ENCODE assay signal across 8 mouse cellular contexts in the genomic region with DNA sequence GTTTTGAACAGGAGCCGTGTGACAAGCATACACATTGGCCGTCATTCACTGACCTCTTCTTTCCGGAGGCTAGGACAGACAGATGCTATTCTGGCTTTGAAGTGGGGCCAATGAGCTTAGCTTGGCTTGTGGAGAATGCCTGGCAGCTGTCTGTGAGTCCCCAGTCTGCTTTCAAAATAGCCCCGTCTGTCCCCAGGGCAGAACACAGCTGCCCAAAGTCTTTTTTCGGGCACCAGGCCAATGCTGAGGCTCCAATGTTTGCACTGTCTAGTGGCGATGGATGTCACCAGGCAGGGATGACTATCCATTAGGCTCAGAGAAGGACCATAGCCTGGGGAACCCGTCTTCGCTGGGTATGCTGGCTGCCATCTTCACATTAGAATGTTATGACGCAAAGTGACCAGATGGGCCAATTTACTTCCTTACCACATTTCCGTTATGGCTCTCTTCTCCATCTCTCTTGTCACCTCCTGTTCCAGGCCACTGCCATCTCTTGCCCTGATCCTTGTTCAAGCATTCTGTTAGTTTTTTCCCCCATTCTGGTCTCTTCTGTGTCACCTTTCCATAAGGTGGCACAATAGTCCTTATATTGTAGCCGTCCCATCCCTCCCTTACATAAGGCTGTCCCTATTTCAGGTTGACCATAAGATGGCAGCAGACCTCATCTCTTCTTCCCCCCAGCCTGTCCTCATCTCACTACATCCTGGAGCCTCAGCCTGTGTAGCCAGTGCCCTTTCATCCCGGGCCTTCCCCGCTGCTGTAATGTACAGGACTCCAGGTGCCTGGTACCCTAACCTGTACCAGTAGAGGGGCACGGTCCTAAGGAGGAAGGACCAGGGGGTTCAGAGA. TPM values are rescaled to one million over a fixed set of nuclear protein-coding genes. Genes with fewer than 3 reads are reported as not detected.
DNase-seq lines count a peak whose midpoint lies in the region; ATAC-seq lines count a peak whose summit lies in the region.

No protein-coding gene starts in this region.

- no peak overlapping the region for H3K9ac ChIP-seq in neural tube, embryonic 11.5 days (ENCODE audit: low read length)
- no peak overlapping the region for H3K9ac ChIP-seq in forebrain, embryonic 14.5 days (ENCODE audit: low read length)
- no peak overlapping the region for H3K9ac ChIP-seq in stomach, embryonic 16.5 days (ENCODE audit: low read length)

- H3K36me3 ChIP-seq in neural tube, embryonic 11.5 days (ENCODE audit: control insufficient read depth, insufficient read depth, low read length), result no peaks in the 10 kb centered on the region
- no peaks in the 10 kb centered on the region for H3K36me3 ChIP-seq in forebrain, embryonic 14.5 days (ENCODE audit: control insufficient read depth, insufficient read depth, low read length)
- peaks cover 2% of the 10 kb centered on the region; the same call in 1 of the 2 replicates for H3K36me3 ChIP-seq in stomach, embryonic 16.5 days (ENCODE audit: control insufficient read depth, insufficient read depth, low read length)

- H3K9me3 ChIP-seq in neural tube, embryonic 11.5 days (ENCODE audit: control insufficient read depth, low read length), result no peaks in the 10 kb centered on the region
- H3K9me3 ChIP-seq in forebrain, embryonic 14.5 days (replicated peaks; ENCODE audit: control insufficient read depth, low read length), result no peaks in the 10 kb centered on the region
- H3K9me3 ChIP-seq in stomach, embryonic 16.5 days (replicated peaks; ENCODE audit: control insufficient read depth, low read length), result no peaks in the 10 kb centered on the region

- peak; percentile 31 for DNase-seq in neural tube, embryonic 11.5 days (ENCODE audit: low spot score)
- no peak for DNase-seq in neural tube, embryonic 10.5 days (ENCODE audit: extremely low spot score, low spot score)
- peak; percentile 62 for DNase-seq in forebrain, embryonic 14.5 days (ENCODE audit: low spot score)
- peak; percentile 73 for DNase-seq in heart, postnatal 25 days (ENCODE audit: low spot score)
- DNase-seq in layer of hippocampus, adult 9-10 months (ENCODE audit: low spot score), result peak; percentile 51
- no peak for DNase-seq in yolk sac, embryonic 10.5 days (ENCODE audit: low spot score)

- H3K4me2 ChIP-seq in neural tube, embryonic 11.5 days (ENCODE audit: low read depth), result no peak overlapping the region
- no peak overlapping the region for H3K4me2 ChIP-seq in forebrain, embryonic 14.5 days (ENCODE audit: low read length)
- H3K4me2 ChIP-seq in stomach, embryonic 16.5 days (ENCODE audit: low read depth, low read length), result no peak overlapping the region

- ATAC-seq in neural tube, embryonic 11.5 days (ENCODE audit: insufficient read depth, low FRiP score, low TSS enrichment), result no peak
- peak; percentile 68; the same call in 1 of the 2 replicates for ATAC-seq in forebrain, embryonic 14.5 days
- ATAC-seq in megakaryocyte, adult 5-6 weeks (ENCODE audit: poor library complexity, severe bottlenecking), result peak; percentile 35; the same call in 1 of the 2 replicates
- peak; percentile 34; the same call in 1 of the 2 replicates for ATAC-seq in stomach, embryonic 16.5 days (ENCODE audit: insufficient read depth, low FRiP score)

- no peaks in the 10 kb centered on the region for H3K27me3 ChIP-seq in neural tube, embryonic 11.5 days (ENCODE audit: control insufficient read depth, insufficient read depth, low read length)
- H3K27me3 ChIP-seq in forebrain, embryonic 14.5 days (replicated peaks; ENCODE audit: control insufficient read depth, insufficient read depth, low read length), result no peaks in the 10 kb centered on the region
- H3K27me3 ChIP-seq in stomach, embryonic 16.5 days (ENCODE audit: control insufficient read depth, insufficient read depth, low read length), result no peaks in the 10 kb centered on the region

- H3K4me3 ChIP-seq in neural tube, embryonic 11.5 days (ENCODE audit: low read depth, low read length), result no peak overlapping the region
- no peak overlapping the region for H3K4me3 ChIP-seq in forebrain, embryonic 14.5 days (ENCODE audit: low read depth, low read length)
- H3K4me3 ChIP-seq in stomach, embryonic 16.5 days (replicated peaks; ENCODE audit: low read length), result no peak overlapping the region

- intact Hi-C loops in heart, postnatal 25 days (cut with DNase I), result no loop called here

- no peak overlapping the region for H3K27ac ChIP-seq in neural tube, embryonic 11.5 days (ENCODE audit: low read depth, low read length)
- H3K27ac ChIP-seq in forebrain, embryonic 14.5 days (ENCODE audit: low read depth, low read length), result 0 out of 2 replicates have a peak overlapping the region, but pooled peaks have one; percentile 39
- H3K27ac ChIP-seq in stomach, embryonic 16.5 days (ENCODE audit: low read length), result no peak overlapping the region

- H3K4me1 ChIP-seq in neural tube, embryonic 11.5 days (ENCODE audit: control insufficient read depth, insufficient read depth, low read length), result no peaks in the 10 kb centered on the region
- H3K4me1 ChIP-seq in forebrain, embryonic 14.5 days (ENCODE audit: control insufficient read depth, insufficient read depth, low read length), result peaks cover 7% of the 10 kb centered on the region; the same call in 1 of the 2 replicates
- H3K4me1 ChIP-seq in stomach, embryonic 16.5 days (ENCODE audit: control insufficient read depth, insufficient read depth, low read length), result peaks cover 7% of the 10 kb centered on the region

- 70% methylated on average over 14 of the region's 14 CpGs for WGBS in neural tube, embryonic 11.5 days
- WGBS in forebrain, embryonic 14.5 days, result 62% methylated on average over 14 of the region's 14 CpGs
- 62% methylated on average over 14 of the region's 14 CpGs for WGBS in stomach, embryonic 16.5 days

RNA-seq across cellular contexts. Expression of gene P4ha2, which starts 22.7 kb away (rescaled TPM):
- 18.4 TPM in 2 replicates for polyA plus RNA-seq in neural tube, embryonic 11.5 days (2014; fragmentation: Nextera tagmentation; extraction: Ambion mirVana)
- 4.9 and 7.2 TPM in 2 replicates for polyA plus RNA-seq in forebrain, embryonic 14.5 days (2014; fragmentation: Nextera tagmentation; extraction: Ambion mirVana)
- total RNA-seq in heart, postnatal 25 days (2021), result 10 to 100 TPM; 56.6 to 61.7 TPM
- not detected in 2 replicates for total RNA-seq in megakaryocyte, adult 5-6 weeks (2015)
- total RNA-seq in megakaryocyte, adult 5-6 weeks (2017), result not detected in 2 replicates
- polyA plus RNA-seq in stomach, embryonic 16.5 days (2015; fragmentation: Nextera tagmentation; extraction: Ambion mirVana), result 78.6 and 86.8 TPM in 2 replicates

RNA-seq across cellular contexts. Expression of gene Pdlim4, which starts 53.8 kb away (rescaled TPM):
- polyA plus RNA-seq in neural tube, embryonic 11.5 days (2014; fragmentation: Nextera tagmentation; extraction: Ambion mirVana), result 59.7 and 65.1 TPM in 2 replicates
- polyA plus RNA-seq in forebrain, embryonic 14.5 days (2014; fragmentation: Nextera tagmentation; extraction: Ambion mirVana), result 39.3 and 44.8 TPM in 2 replicates
- 10 to 100 TPM; 34.4 to 42.1 TPM for total RNA-seq in heart, postnatal 25 days (2021)
- total RNA-seq in megakaryocyte, adult 5-6 weeks (2015), result 0.33 and 0.82 TPM in 2 replicates
- total RNA-seq in megakaryocyte, adult 5-6 weeks (2017), result 0.77 and 3.9 TPM in 2 replicates
- polyA plus RNA-seq in stomach, embryonic 16.5 days (2015; fragmentation: Nextera tagmentation; extraction: Ambion mirVana), result 63.7 and 65.9 TPM in 2 replicates

Comparison
In these comparisons a context has a peak if more than half of its experiments do, and no peak if none do; other contexts are left out.
1. DNase-seq: peak in neural tube, embryonic 11.5 days (single experiment), forebrain, embryonic 14.5 days (single experiment), heart, postnatal 25 days (single experiment) and layer of hippocampus, adult 9-10 months (single experiment); none in neural tube, embryonic 10.5 days (single experiment) and yolk sac, embryonic 10.5 days (single experiment).